Mouse (Mus musculus) liver, embryonic 14.5 days (tissue): Measurements from ENCODE around the gene Gar1.

ENCODE experiments used
- CTCF ChIP-seq: IDR thresholded peaks from 2 replicates; pipeline ENCODE4 v1.5.1; 2016; ENCODE audit warnings: antibody characterized with exemption, low read depth, control low read depth
- EP300 ChIP-seq: IDR thresholded peaks from 2 replicates; pipeline ENCODE4 v1.6.1; 2016; ENCODE audit warnings: antibody characterized with exemption, low read depth

DNA sequence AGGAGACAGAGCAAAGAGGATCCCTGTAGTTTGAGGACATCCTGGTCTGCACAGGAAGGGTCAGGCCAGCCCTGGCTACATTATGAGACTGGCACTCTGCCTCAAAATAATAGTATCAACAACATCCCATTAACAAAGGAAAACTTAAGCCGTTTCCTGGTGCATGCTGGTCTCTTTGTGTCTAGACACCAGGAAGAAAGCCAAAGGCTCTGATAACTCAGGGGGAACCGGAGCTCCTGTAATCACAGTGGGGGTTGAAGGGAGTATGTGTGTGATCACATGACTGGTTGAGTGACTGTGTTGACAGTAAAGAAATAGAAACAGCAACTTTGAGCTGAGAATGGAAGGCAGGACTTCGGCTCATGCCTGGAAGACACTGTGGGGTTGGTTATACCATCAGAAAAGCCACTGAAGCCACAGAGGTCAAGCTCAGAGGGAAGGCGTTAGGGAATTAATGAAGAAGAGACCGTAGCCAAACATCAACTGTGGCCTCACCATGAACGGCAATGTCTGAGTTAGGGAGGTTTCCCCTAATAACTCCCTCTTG is 4.3 kb upstream of the Gar1 start, which contains the start of gene Cfi:
- TF ChIP-seq CTCF = no peak
- no peak for TF ChIP-seq EP300
